Mouse (Mus musculus) bone marrow macrophage, adult 2 months (primary cell): Measurements from ENCODE around the gene Olfr133. TPM values are rescaled to one million over a fixed set of nuclear protein-coding genes. Genes with fewer than 3 reads are reported as not detected.
"Not testable (repeated sequence)": the region's sequence is repeated elsewhere in the genome, so short reads cannot be mapped to it uniquely, and the experiment has no call there.

Source experiments
- H3K27ac ChIP-seq: 2 replicates; pipeline ENCODE4 v1.5.1; 2012; ENCODE audit warnings: low read depth, low read length; ENCODE audit not compliant: insufficient read depth
- H3K4me1 ChIP-seq: 2 replicates; pipeline ENCODE4 v1.6.1; 2012; ENCODE audit warnings: low read length; ENCODE audit not compliant: control insufficient read depth, insufficient read depth
- H3K4me3 ChIP-seq: 2 replicates; pipeline ENCODE4 v1.5.1; 2012; ENCODE audit warnings: mild to moderate bottlenecking, low read length, moderate library complexity; ENCODE audit not compliant: insufficient read depth
- CTCF ChIP-seq: IDR thresholded peaks from 2 replicates; pipeline ENCODE4 v1.5.1; 2012; ENCODE audit warnings: low read depth, mild to moderate bottlenecking, low read length, moderate library complexity
- POLR2A ChIP-seq: IDR thresholded peaks from 2 replicates; pipeline ENCODE4 v1.6.1; 2012; ENCODE audit warnings: mild to moderate bottlenecking, low read depth, low read length, borderline replicate concordance
- polyA plus RNA-seq: library from polyadenylated mRNA; stranded (reverse); fragments of >200 nt; gene quantifications from 2 replicates; pipeline ENCODE4 v1.2.4, GENCODE M21; 2012; ENCODE audit not compliant: missing spikeins, insufficient read depth, insufficient read length

Gene Olfr133
- not detected in 2 replicates for polyA plus RNA-seq

DNA sequence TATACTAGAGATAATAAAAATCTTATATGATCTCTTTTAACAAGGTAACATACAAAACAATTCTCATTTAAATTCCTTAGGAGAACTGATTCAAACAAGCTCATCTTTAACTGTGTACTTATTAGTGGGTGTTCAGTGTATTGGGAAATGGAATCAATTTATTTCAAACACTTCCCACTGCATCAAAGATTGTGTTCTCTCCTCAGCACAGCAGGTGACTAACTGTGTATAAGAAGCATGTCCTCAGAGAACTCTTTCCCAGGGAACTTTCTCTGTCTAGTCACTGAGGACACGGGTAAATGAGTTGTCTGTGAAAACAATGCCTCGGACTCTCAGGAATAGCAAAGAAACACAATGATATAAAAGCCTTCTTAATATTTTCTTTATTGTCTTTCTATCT lies at the start of gene Olfr133:
Olfr133 (plus strand) TSS at position 301 of the 400 bp plus-strand sequence.
- Histone ChIP-seq H3K4me3 (no peak within 1 kb of the TSS), H3K4me1 (no peaks in the 10 kb centered on the region), H3K27ac (no peak within 1 kb of the TSS)
- TF ChIP-seq POLR2A: no peak
- TF ChIP-seq CTCF: no peak

DNA sequence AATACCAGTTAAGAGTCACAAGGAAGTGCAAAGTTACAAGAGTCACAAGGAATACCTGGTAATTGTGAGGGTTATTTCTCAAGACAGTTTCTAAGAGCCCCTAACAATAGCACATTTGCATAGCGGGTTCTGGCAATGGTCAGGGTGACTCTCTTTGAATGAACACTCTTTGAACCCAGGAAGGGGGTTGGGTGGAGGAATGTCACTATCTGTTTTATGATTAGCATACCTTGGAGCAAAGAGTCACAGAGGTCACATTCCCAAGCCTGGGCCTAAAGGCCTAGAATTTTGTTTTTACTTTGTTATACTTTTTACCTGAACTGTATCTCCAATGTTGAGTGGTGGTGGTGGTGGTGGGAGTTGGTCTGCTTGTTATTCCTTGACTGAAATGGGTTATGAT lies 20.9 kb upstream of the Olfr133 start:
- not testable (repeated sequence) for H3K4me1 ChIP-seq, H3K27ac ChIP-seq, H3K4me3 ChIP-seq

DNA sequence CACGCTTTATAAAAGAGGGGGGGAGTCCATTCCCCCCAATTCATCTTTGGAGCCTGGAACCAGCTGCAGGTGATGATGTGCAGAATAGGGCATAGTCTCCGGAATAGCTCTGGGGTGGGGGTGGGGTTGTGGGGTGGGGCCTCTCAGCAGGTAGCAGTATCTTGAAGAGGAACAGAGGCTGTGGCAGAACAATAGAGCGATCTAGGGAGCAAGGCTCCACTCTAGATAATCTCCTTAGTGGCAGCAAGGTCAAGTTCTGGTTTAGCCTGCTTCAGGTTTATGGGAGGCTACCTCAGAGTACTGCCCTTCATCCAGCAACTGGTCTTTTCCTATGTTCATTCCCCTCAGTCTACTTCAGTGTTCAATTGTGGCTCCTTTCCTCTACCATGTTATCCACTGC lies 19.7 kb upstream of the Olfr133 start:
- not testable (repeated sequence) for H3K27ac ChIP-seq, H3K4me3 ChIP-seq, H3K4me1 ChIP-seq

DNA sequence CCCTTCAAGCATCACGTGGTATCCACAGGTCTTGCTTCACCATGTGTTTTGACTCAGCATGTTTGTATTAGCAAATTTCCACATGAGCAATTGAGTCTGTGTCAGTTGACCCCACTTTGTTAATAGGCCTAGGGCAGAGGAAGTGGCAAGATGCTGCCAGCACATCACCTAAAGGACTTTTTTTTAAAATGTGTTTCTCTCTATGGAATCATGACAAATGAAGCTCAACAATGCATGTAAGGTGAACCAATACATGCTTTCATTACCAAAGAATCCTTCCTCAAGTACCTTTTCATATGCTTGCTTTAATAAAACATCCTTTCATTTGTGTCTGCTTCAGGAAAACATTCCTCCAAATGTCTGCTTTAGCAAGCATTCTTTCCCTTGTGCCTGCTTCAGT lies 10.7 kb upstream of the Olfr133 start, which contains the start of gene Olfr132:
Olfr132 (minus strand) TSS at position 101 of the 400 bp plus-strand sequence.
- Histone ChIP-seq H3K4me1 (no peaks in the 10 kb centered on the region), H3K4me3 (no peak within 1 kb of the TSS), H3K27ac (no peak within 1 kb of the TSS)
- TF ChIP-seq POLR2A (no peak), CTCF (no peak)

DNA sequence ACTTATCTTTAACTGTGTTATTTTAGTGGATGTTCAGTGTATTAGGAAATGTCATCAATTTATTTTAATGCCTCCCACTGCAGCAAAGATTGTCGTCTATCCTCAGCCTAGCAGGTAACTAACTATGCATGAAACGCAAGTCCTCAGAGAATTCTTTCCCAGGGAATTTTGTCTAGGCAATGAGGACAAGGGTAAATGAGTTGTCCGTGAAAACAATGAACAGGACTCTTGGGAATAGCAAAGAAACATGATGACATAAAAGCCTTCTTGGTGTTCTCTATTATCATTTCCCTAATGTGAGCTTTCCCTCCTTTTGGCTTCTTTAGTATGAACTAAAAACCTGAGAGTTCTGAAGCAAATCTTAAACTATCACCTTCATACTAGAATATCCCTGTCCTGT lies 26.0 kb downstream of the Olfr133 start, which contains the start of gene Olfr134:
Olfr134 (plus strand) TSS at position 301 of the 400 bp plus-strand sequence.
- Histone ChIP-seq H3K4me1 (no peaks in the 10 kb centered on the region), H3K4me3 (no peak within 1 kb of the TSS), H3K27ac (no peak within 1 kb of the TSS)
- TF ChIP-seq POLR2A (no peak), CTCF (no peak)

Other genes starting within 250 kb of the Olfr133 start
- not detected in 2 replicates for gene Olfr127, start 244.8 kb upstream of the Olfr133 start, polyA plus RNA-seq
- gene Olfr128, start 224.7 kb upstream of the Olfr133 start, polyA plus RNA-seq: not detected in 2 replicates
- gene Olfr761, start 192.2 kb upstream of the Olfr133 start, polyA plus RNA-seq: not detected in 2 replicates
- gene Olfr129, start 85.2 kb upstream of the Olfr133 start, polyA plus RNA-seq: not detected in 2 replicates
- not detected in 2 replicates for gene Olfr130, start 81.4 kb upstream of the Olfr133 start, polyA plus RNA-seq
- gene Olfr131, start 56.6 kb upstream of the Olfr133 start, polyA plus RNA-seq: not detected in 2 replicates
- not detected in 2 replicates for gene Olfr132, start 10.8 kb upstream of the Olfr133 start, polyA plus RNA-seq
- gene Olfr134, start 26.1 kb downstream of the Olfr133 start, polyA plus RNA-seq: not detected in 2 replicates
- not detected in 2 replicates for gene Olfr135, start 59.1 kb downstream of the Olfr133 start, polyA plus RNA-seq
- gene Olfr138, start 115.8 kb downstream of the Olfr133 start, polyA plus RNA-seq: not detected in 2 replicates
- gene Olfr137, start 162.3 kb downstream of the Olfr133 start, polyA plus RNA-seq: not detected in 2 replicates
- not detected in 2 replicates for gene Olfr136, start 184.6 kb downstream of the Olfr133 start, polyA plus RNA-seq